Mouse (Mus musculus): ENCODE measurements around the gene Mrps5. TPM values are rescaled to one million over a fixed set of nuclear protein-coding genes. Genes with fewer than 3 reads are reported as not detected.

The Mrps5 gene
- polyA plus RNA-seq (2016; fragmentation: Nextera tagmentation; extraction: Ambion mirVana) = 149 and 151 TPM in 2 replicates

DNA sequence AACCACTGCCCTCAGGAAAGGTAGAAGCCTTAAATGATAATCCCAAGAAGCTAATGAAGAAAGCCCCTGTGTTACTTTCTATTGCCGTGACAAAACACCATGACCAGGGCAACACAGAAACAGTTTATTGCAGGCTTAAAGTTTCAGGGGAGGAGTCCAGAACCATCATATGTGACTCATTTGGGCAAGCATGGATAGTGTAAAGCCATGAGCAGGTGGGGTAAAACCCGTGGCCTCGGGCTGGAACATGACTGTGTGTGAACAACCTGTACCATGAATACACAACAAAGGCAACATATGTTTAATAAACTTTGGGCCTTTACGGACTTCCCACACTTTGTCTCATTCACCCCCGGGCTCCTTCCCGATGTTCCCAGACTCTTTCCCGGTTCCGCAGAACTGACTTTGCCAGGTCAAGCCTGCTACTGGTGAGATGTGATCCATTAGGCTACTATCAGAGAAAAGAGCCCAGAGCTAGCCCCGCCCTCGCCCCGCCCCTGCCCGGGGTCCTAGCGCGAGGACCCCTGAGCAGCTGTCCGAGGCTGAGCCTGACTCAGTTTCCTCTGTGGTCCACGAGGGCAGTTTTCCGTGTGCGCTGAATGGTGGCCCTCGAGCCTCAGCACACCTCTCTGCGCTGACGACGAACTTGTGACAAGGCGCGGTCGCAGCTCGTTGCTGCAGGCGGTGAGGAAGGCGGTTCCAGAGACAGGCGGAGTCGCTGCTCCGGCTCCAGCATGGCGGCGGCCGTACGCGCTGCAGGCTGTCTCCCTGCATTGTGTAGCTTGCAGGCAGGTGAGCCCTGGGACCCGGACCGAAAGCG lies at the start of gene Mrps5, which contains the start of gene Zfp661:
Gene Mrps5 (plus strand): TSS at position 529 of the 820 bp plus-strand sequence.
Gene Zfp661 (minus strand): TSS at position 401 of the 820 bp plus-strand sequence.
- Histone ChIP-seq H3K4me3 (peak within 1 kb of the TSS; percentile 82), H3K9ac (peak within 1 kb of the TSS; percentile 76), H3K9me3 (no peaks in the 10 kb centered on the region), H3K4me2 (replicated peaks) (peak within 1 kb of the TSS; percentile 78), H3K27me3 (replicated peaks) (no peaks in the 10 kb centered on the region), H3K4me1 (peaks cover 26% of the 10 kb centered on the region), H3K27ac (peak within 1 kb of the TSS; percentile 81), H3K36me3 (peaks cover 10% of the 10 kb centered on the region)
- ATAC-seq (ENCODE audit: low FRiP score, low read depth) = peak; percentile 86
- WGBS = 5% methylated on average over 39 of the region's 39 CpGs

DNA sequence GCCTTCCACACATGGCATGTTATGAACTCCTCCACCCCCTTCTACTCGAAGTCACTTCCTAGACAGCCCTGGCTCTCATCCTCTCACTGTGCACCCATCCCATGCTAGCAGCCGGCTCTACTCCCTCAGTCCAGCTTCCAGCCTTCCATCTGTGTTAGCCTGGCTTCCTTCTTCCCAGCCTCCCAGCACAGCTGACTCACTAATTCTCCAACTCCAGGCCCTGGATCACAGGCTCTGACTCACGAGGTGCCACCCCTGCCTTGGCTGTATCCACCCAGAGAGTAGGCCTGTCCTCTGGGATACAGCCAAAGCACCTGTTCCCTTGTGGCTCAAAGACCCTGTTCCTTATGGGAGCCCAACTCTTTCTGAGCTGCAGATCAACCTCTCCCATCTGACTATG lies 49.5 kb upstream of the Mrps5 start:
- H3K9me3 ChIP-seq = no peaks in the 10 kb centered on the region
- H3K9ac ChIP-seq = no peak overlapping the region
- no peak overlapping the region for H3K4me2 ChIP-seq (replicated peaks)
- peaks cover 6% of the 10 kb centered on the region; the same call in 1 of the 2 replicates for H3K4me1 ChIP-seq
- H3K36me3 ChIP-seq = no peaks in the 10 kb centered on the region
- no peak overlapping the region for H3K4me3 ChIP-seq
- no peak overlapping the region for H3K27ac ChIP-seq
- H3K27me3 ChIP-seq (replicated peaks) = peaks cover 46% of the 10 kb centered on the region
- no peak for ATAC-seq (ENCODE audit: low FRiP score, low read depth)
- WGBS = 72% methylated on average over 3 of the region's 3 CpGs

- Histone ChIP-seq H3K36me3 (no peaks in the 10 kb centered on the region), H3K9ac (no peak overlapping the region), H3K27me3 (replicated peaks) (peaks cover 49% of the 10 kb centered on the region), H3K9me3 (no peaks in the 10 kb centered on the region), H3K4me1 (peaks cover 6% of the 10 kb centered on the region; the same call in 1 of the 2 replicates), H3K4me2 (replicated peaks) (no peak overlapping the region), H3K27ac (no peak overlapping the region), H3K4me3 (no peak overlapping the region)
- no peak for ATAC-seq (ENCODE audit: low FRiP score, low read depth)
- WGBS = 31% methylated on average over 4 of the region's 4 CpGs
Observed at GRCm38 (mm10) chr2:127539494-127539893, 47.5 kb upstream of the Mrps5 start.

GRCm38 (mm10) chr2:127541185-127541584 lies 45.8 kb upstream of the Mrps5 start, which contains the start of gene Prom2:
TSS of gene Prom2 (minus strand) at chr2:127541467.
- Histone ChIP-seq H3K36me3 (no peaks in the 10 kb centered on the region), H3K9me3 (no peaks in the 10 kb centered on the region), H3K4me3 (0 out of 2 replicates have a peak within 1 kb of the TSS, but pooled peaks have one; percentile 9), H3K9ac (no peak within 1 kb of the TSS), H3K4me2 (replicated peaks) (peak within 1 kb of the TSS; percentile 41), H3K27ac (no peak within 1 kb of the TSS), H3K27me3 (replicated peaks) (peaks cover 46% of the 10 kb centered on the region), H3K4me1 (peaks cover 6% of the 10 kb centered on the region; the same call in 1 of the 2 replicates)
- 4% methylated on average over 29 of the region's 29 CpGs for WGBS
- ATAC-seq (ENCODE audit: low FRiP score, low read depth) = no peak; the same call in 1 of the 2 replicates

DNA sequence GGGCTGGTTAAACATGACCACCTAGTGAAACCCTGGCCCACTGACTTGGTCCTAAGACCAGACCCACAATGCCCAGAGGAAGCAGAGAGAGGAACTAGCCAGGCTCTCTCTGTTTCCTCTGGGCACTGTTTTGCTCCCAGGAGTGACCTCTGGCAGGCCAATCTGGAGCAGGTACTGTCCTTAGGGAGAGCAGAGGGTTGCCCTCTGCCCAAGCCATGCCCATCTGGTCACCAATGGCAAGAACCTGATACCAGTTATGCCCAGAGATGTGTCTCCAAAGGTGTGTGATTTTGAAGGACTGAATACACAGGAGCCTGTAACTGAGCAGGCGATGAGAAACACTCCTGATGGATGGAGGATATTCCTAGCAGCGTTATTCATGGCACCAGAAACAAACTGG lies 45.3 kb upstream of the Mrps5 start:
- Histone ChIP-seq H3K27ac (no peak overlapping the region), H3K27me3 (replicated peaks) (peaks cover 46% of the 10 kb centered on the region)
- 82% methylated on average over 2 of the region's 2 CpGs for WGBS

GRCm38 (mm10) chr2:127548342-127549074 lies 38.5 kb upstream of the Mrps5 start:
- H3K27ac ChIP-seq = no peak overlapping the region
- ATAC-seq (ENCODE audit: low FRiP score, low read depth) = no peak
- H3K4me1 ChIP-seq = no peaks in the 10 kb centered on the region
- no peaks in the 10 kb centered on the region; the same call in 1 of the 2 replicates for H3K27me3 ChIP-seq (replicated peaks)
- WGBS = 74% methylated on average over 5 of the region's 5 CpGs
- no peak overlapping the region for H3K4me2 ChIP-seq (replicated peaks)
- H3K36me3 ChIP-seq = no peaks in the 10 kb centered on the region
- no peak overlapping the region for H3K9ac ChIP-seq
- H3K9me3 ChIP-seq = no peaks in the 10 kb centered on the region
- H3K4me3 ChIP-seq = no peak overlapping the region

More for the DNA sequence above, 45.3 kb upstream of the Mrps5 start:
- Histone ChIP-seq H3K9me3 (no peaks in the 10 kb centered on the region), H3K4me1 (peaks cover 6% of the 10 kb centered on the region; the same call in 1 of the 2 replicates), H3K4me2 (replicated peaks) (no peak overlapping the region), H3K4me3 (no peak overlapping the region), H3K9ac (no peak overlapping the region), H3K36me3 (no peaks in the 10 kb centered on the region)
- no peak for ATAC-seq (ENCODE audit: low FRiP score, low read depth)

- no peak for ATAC-seq (ENCODE audit: low FRiP score, low read depth)
- Histone ChIP-seq H3K4me2 (replicated peaks) (no peak overlapping the region), H3K27me3 (replicated peaks) (no peaks in the 10 kb centered on the region), H3K36me3 (no peaks in the 10 kb centered on the region), H3K9ac (no peak overlapping the region), H3K9me3 (no peaks in the 10 kb centered on the region), H3K4me1 (no peaks in the 10 kb centered on the region), H3K27ac (no peak overlapping the region), H3K4me3 (no peak overlapping the region)
Observed at GRCm38 (mm10) chr2:127549711-127550110, 37.3 kb upstream of the Mrps5 start.

DNA sequence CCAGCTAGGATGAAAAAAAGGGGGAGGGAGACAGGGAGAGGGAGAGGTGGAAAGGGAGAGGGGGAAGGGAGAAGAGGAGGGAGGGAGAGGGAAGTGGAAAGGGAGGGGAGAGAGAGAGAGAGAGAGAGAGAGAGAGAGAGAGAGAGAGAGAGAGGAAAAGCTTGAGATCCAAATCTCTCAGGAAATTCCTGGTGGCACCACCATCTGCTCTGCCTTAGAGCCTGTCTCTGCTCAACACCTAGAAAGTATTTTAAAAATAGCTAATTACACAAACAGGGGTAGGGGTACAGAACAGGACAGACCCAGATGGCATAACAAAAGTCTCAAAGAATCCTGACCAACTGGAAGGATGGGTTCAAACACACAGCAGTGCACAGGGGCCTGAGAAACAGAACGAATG lies 36.6 kb upstream of the Mrps5 start:
- Histone ChIP-seq H3K9me3 (no peaks in the 10 kb centered on the region), H3K36me3 (no peaks in the 10 kb centered on the region), H3K4me1 (no peaks in the 10 kb centered on the region), H3K4me3 (no peak overlapping the region), H3K9ac (no peak overlapping the region), H3K27me3 (replicated peaks) (no peaks in the 10 kb centered on the region), H3K4me2 (replicated peaks) (no peak overlapping the region), H3K27ac (no peak overlapping the region)
- 90% methylated on average over 1 of the region's 1 CpGs for WGBS
- no peak for ATAC-seq (ENCODE audit: low FRiP score, low read depth)

DNA sequence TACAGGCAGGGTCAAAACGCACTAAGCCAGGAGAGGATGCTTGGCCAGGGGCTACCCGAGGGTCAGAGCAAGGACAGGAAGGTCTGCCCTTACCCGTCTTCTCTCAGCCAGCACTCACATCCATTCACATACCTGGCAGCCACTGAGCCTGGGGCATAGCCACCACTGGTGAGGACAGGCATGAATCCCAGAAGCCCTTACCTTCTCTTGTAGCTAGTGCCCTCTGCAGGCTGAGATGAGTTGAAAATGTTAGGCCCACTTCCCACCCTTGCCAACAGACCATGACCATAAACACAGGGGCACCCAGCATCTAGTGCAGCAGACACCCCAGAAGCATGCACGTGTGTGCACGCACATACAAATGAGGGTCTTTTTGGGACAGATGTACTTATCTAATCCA lies 35.9 kb upstream of the Mrps5 start:
- H3K36me3 ChIP-seq = no peaks in the 10 kb centered on the region
- H3K4me1 ChIP-seq = no peaks in the 10 kb centered on the region
- H3K27ac ChIP-seq = no peak overlapping the region
- ATAC-seq (ENCODE audit: low FRiP score, low read depth) = no peak
- 56% methylated on average over 5 of the region's 5 CpGs for WGBS
- H3K9me3 ChIP-seq = no peaks in the 10 kb centered on the region
- H3K9ac ChIP-seq = no peak overlapping the region
- no peak overlapping the region for H3K4me3 ChIP-seq
- no peaks in the 10 kb centered on the region for H3K27me3 ChIP-seq (replicated peaks)
- no peak overlapping the region for H3K4me2 ChIP-seq (replicated peaks)

GRCm38 (mm10) chr2:127559070-127559966 lies 27.7 kb upstream of the Mrps5 start:
- H3K9me3 ChIP-seq = no peaks in the 10 kb centered on the region
- H3K4me1 ChIP-seq = no peaks in the 10 kb centered on the region
- H3K36me3 ChIP-seq = no peaks in the 10 kb centered on the region
- no peak overlapping the region for H3K27ac ChIP-seq
- H3K27me3 ChIP-seq (replicated peaks) = no peaks in the 10 kb centered on the region
- ATAC-seq (ENCODE audit: low FRiP score, low read depth) = peak; percentile 100
- 11% methylated on average over 18 of the region's 18 CpGs for WGBS
- H3K9ac ChIP-seq = no peak overlapping the region; the same call in 1 of the 2 replicates
- peak overlapping the region; percentile 19; the same call in 1 of the 2 replicates for H3K4me3 ChIP-seq
- H3K4me2 ChIP-seq (replicated peaks) = peak overlapping the region; percentile 51

DNA sequence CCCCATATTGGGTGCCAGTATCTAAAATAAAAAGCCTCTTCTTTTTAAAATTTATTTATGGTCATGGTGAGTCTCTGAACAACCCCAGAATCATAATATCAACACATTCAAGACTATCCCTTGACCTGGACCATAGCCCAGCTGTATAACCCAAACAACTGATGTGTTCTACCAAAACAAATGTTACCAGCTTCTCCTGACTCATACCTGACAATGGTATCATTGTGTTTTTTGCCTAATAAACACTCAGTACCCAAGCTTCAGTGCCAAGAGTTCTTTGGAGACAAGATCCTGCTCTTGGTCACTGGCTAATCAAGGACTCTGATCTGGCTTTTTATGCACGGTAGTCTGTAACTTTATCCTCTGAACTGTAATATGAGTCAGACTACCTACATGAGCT lies 13.7 kb upstream of the Mrps5 start:
- Histone ChIP-seq H3K9me3 (0 out of 2 replicates have a peak, but pooled peaks cover 7% of the 10 kb centered on the region), H3K9ac (no peak overlapping the region), H3K4me1 (no peaks in the 10 kb centered on the region), H3K27me3 (replicated peaks) (no peaks in the 10 kb centered on the region), H3K27ac (no peak overlapping the region), H3K36me3 (peaks cover 25% of the 10 kb centered on the region), H3K4me3 (no peak overlapping the region), H3K4me2 (replicated peaks) (no peak overlapping the region)
- ATAC-seq (ENCODE audit: low FRiP score, low read depth) = no peak
- WGBS = 76% methylated on average over 1 of the region's 1 CpGs
